In genomic region chr7:98895501-98896095, GRCm38 (mm10) we compare ENCODE assay signal across 14 mouse cellular contexts.
DNase-seq lines count a peak whose midpoint lies in the region; ATAC-seq lines count a peak whose summit lies in the region.
"Had no signal": no experiment of that assay in that cellular context is flagged by ENCODE, and none has a peak within 500 bp of the region (broad histone marks: within the 10 kb centered on the region; RNA-seq: fewer than 3 reads in every experiment).

No protein-coding gene starts in this region.

- H3K27me3 ChIP-seq in intestine, embryonic 14.5 days (replicated peaks; ENCODE audit: control insufficient read depth, insufficient read depth, low read length) = no peaks in the 10 kb centered on the region
- H3K27me3 ChIP-seq in intestine, embryonic 16.5 days (replicated peaks; ENCODE audit: control insufficient read depth, insufficient read depth, low read length) = no peaks in the 10 kb centered on the region
- no peaks in the 10 kb centered on the region; the same call in 1 of the 2 replicates for H3K27me3 ChIP-seq in midbrain, embryonic 10.5 days (ENCODE audit: low read depth, poor library complexity, severe bottlenecking)
- H3K27me3 ChIP-seq in midbrain, embryonic 16.5 days (ENCODE audit: control insufficient read depth, insufficient read depth, low read depth, low read length) = no peaks in the 10 kb centered on the region
- no peaks in the 10 kb centered on the region for H3K27me3 ChIP-seq in heart, embryonic 12.5 days (replicated peaks)
- no peaks in the 10 kb centered on the region for H3K27me3 ChIP-seq in stomach, embryonic 16.5 days (ENCODE audit: control insufficient read depth, insufficient read depth, low read length)
- H3K27me3 ChIP-seq: CH12.LX had no signal

- H3K27ac ChIP-seq in intestine, embryonic 14.5 days (ENCODE audit: low read depth) = peak overlapping the region; percentile 60; the same call in 1 of the 2 replicates
- H3K27ac ChIP-seq in intestine, embryonic 16.5 days (ENCODE audit: low read length) = no peak overlapping the region; the same call in 1 of the 2 replicates
- 0 out of 2 replicates have a peak overlapping the region, but pooled peaks have one; percentile 2 for H3K27ac ChIP-seq in midbrain, embryonic 10.5 days (replicated peaks)
- H3K27ac ChIP-seq in midbrain, embryonic 16.5 days (ENCODE audit: low read length) = no peak overlapping the region
- H3K27ac ChIP-seq in heart, embryonic 12.5 days (ENCODE audit: poor library complexity, severe bottlenecking) = peak overlapping the region; percentile 50
- peak overlapping the region; percentile 76 for H3K27ac ChIP-seq in stomach, embryonic 16.5 days (ENCODE audit: low read length)
- H3K27ac ChIP-seq: hindbrain, postnatal 0 days had no signal

- WGBS in intestine, embryonic 14.5 days = 24% methylated on average over 10 of the region's 10 CpGs
- WGBS in intestine, embryonic 16.5 days = 34% methylated on average over 10 of the region's 10 CpGs
- 49% methylated on average over 10 of the region's 10 CpGs for WGBS in midbrain, embryonic 10.5 days
- 49% methylated on average over 10 of the region's 10 CpGs for WGBS in midbrain, embryonic 16.5 days
- WGBS in heart, embryonic 12.5 days = 7% methylated on average over 10 of the region's 10 CpGs
- 25% methylated on average over 10 of the region's 10 CpGs for WGBS in stomach, embryonic 16.5 days

- no peaks in the 10 kb centered on the region for H3K36me3 ChIP-seq in intestine, embryonic 14.5 days (ENCODE audit: control insufficient read depth, insufficient read depth, low read length)
- H3K36me3 ChIP-seq in intestine, embryonic 16.5 days (ENCODE audit: control insufficient read depth, insufficient read depth, low read length) = no peaks in the 10 kb centered on the region
- H3K36me3 ChIP-seq in midbrain, embryonic 10.5 days = no peaks in the 10 kb centered on the region
- H3K36me3 ChIP-seq in midbrain, embryonic 16.5 days (ENCODE audit: control insufficient read depth, insufficient read depth, low read length) = no peaks in the 10 kb centered on the region
- H3K36me3 ChIP-seq in heart, embryonic 12.5 days = no peaks in the 10 kb centered on the region
- no peaks in the 10 kb centered on the region for H3K36me3 ChIP-seq in stomach, embryonic 16.5 days (ENCODE audit: control insufficient read depth, insufficient read depth, low read length)

- no peak overlapping the region for H3K9ac ChIP-seq in intestine, embryonic 14.5 days (ENCODE audit: low read length)
- no peak overlapping the region for H3K9ac ChIP-seq in intestine, embryonic 16.5 days (ENCODE audit: low read depth, low read length)
- H3K9ac ChIP-seq in midbrain, embryonic 16.5 days (ENCODE audit: low read depth, low read length) = no peak overlapping the region
- H3K9ac ChIP-seq in heart, embryonic 12.5 days = 0 out of 2 replicates have a peak overlapping the region, but pooled peaks have one; percentile 20
- H3K9ac ChIP-seq in stomach, embryonic 16.5 days (ENCODE audit: low read length) = 0 out of 2 replicates have a peak overlapping the region, but pooled peaks have one; percentile 20

- no peak overlapping the region for H3K4me3 ChIP-seq in intestine, embryonic 14.5 days (ENCODE audit: low read depth, low read length)
- no peak overlapping the region for H3K4me3 ChIP-seq in intestine, embryonic 16.5 days (ENCODE audit: low read length)
- no peak overlapping the region for H3K4me3 ChIP-seq in midbrain, embryonic 10.5 days
- H3K4me3 ChIP-seq in midbrain, embryonic 16.5 days (ENCODE audit: low read depth, low read length) = no peak overlapping the region
- no peak overlapping the region for H3K4me3 ChIP-seq in heart, embryonic 12.5 days
- no peak overlapping the region for H3K4me3 ChIP-seq in stomach, embryonic 16.5 days (replicated peaks; ENCODE audit: low read length)

- no peak for ATAC-seq in intestine, embryonic 14.5 days (replicated peaks; ENCODE audit: low FRiP score, low TSS enrichment, low read depth)
- no peak for ATAC-seq in intestine, embryonic 16.5 days
- no peak for ATAC-seq in midbrain, embryonic 16.5 days
- no peak for ATAC-seq in heart, embryonic 12.5 days (ENCODE audit: insufficient number of reproducible peaks, low FRiP score)
- no peak; the same call in 1 of the 2 replicates for ATAC-seq in stomach, embryonic 16.5 days (ENCODE audit: insufficient read depth, low FRiP score)
- ATAC-seq in erythroblast, adult 5-6 weeks (replicated peaks; ENCODE audit: low FRiP score, poor library complexity, severe bottlenecking) = no peak
- ATAC-seq: hindbrain, postnatal 0 days had no signal

- H3K9me3 ChIP-seq in intestine, embryonic 14.5 days (ENCODE audit: control insufficient read depth, low read length) = no peaks in the 10 kb centered on the region
- no peaks in the 10 kb centered on the region for H3K9me3 ChIP-seq in intestine, embryonic 16.5 days (ENCODE audit: control insufficient read depth, low read length)
- no peaks in the 10 kb centered on the region for H3K9me3 ChIP-seq in midbrain, embryonic 10.5 days (replicated peaks)
- no peaks in the 10 kb centered on the region for H3K9me3 ChIP-seq in midbrain, embryonic 16.5 days (replicated peaks; ENCODE audit: control insufficient read depth, low read length, poor library complexity, severe bottlenecking)
- H3K9me3 ChIP-seq in heart, embryonic 12.5 days (replicated peaks) = no peaks in the 10 kb centered on the region
- H3K9me3 ChIP-seq in stomach, embryonic 16.5 days (replicated peaks; ENCODE audit: control insufficient read depth, low read length) = no peaks in the 10 kb centered on the region

- DNase-seq in intestine, embryonic 14.5 days (ENCODE audit: low spot score) = no peak
- DNase-seq in midbrain, embryonic 10.5 days (ENCODE audit: low spot score) = no peak
- DNase-seq in ovary, postnatal 36 days (ENCODE audit: low spot score) = no peak
- DNase-seq: adrenal gland, postnatal 10 days; layer of hippocampus, adult 9-11 months; lung, postnatal 4 days; right cerebral cortex, postnatal 4 days had no signal

- no peak overlapping the region for H3K4me2 ChIP-seq in intestine, embryonic 14.5 days (ENCODE audit: low read length)
- H3K4me2 ChIP-seq in intestine, embryonic 16.5 days (ENCODE audit: low read depth, low read length) = no peak overlapping the region
- H3K4me2 ChIP-seq in midbrain, embryonic 16.5 days (ENCODE audit: low read length) = no peak overlapping the region
- H3K4me2 ChIP-seq in heart, embryonic 12.5 days = peak overlapping the region; percentile 41
- no peak overlapping the region for H3K4me2 ChIP-seq in stomach, embryonic 16.5 days (ENCODE audit: low read depth, low read length)

- H3K4me1 ChIP-seq in intestine, embryonic 14.5 days (replicated peaks; ENCODE audit: control insufficient read depth, insufficient read depth, low read length) = peaks cover 58% of the 10 kb centered on the region
- peaks cover 29% of the 10 kb centered on the region for H3K4me1 ChIP-seq in intestine, embryonic 16.5 days (ENCODE audit: control insufficient read depth, insufficient read depth, low read length)
- H3K4me1 ChIP-seq in midbrain, embryonic 10.5 days = peaks cover 18% of the 10 kb centered on the region
- 0 out of 2 replicates have a peak, but pooled peaks cover 5% of the 10 kb centered on the region for H3K4me1 ChIP-seq in midbrain, embryonic 16.5 days (ENCODE audit: control insufficient read depth, insufficient read depth, low read length)
- peaks cover 51% of the 10 kb centered on the region for H3K4me1 ChIP-seq in heart, embryonic 12.5 days (replicated peaks)
- H3K4me1 ChIP-seq in stomach, embryonic 16.5 days (ENCODE audit: control insufficient read depth, insufficient read depth, low read length) = peaks cover 37% of the 10 kb centered on the region

Comparison
In these comparisons a context has a peak if more than half of its experiments do, and no peak if none do; other contexts are left out.
1. H3K27ac ChIP-seq: peak in intestine, embryonic 14.5 days (single experiment), midbrain, embryonic 10.5 days (single experiment), heart, embryonic 12.5 days (single experiment) and stomach, embryonic 16.5 days (single experiment); none in intestine, embryonic 16.5 days (single experiment) and midbrain, embryonic 16.5 days (single experiment).
2. H3K9ac ChIP-seq: peak in heart, embryonic 12.5 days (single experiment) and stomach, embryonic 16.5 days (single experiment); none in intestine, embryonic 14.5 days (single experiment), intestine, embryonic 16.5 days (single experiment) and midbrain, embryonic 16.5 days (single experiment).